Mouse (Mus musculus) urinary bladder, adult 18-20 months (tissue): ENCODE measurements at regions not wholly inside any gene's neighbourhood (a gene's known extent, or its start where the extent isn't known, plus 50 kb on each side); places are given as distances from the start of the nearest gene placed in this dataset.

Experiments
- DNase-seq, 2 experiments: peaks; one replicate each; pipeline ENCODE4 v3.0.0; 2022; ENCODE audit warnings: low spot score in 2 of 2, mixed read lengths in 2 of 2

DNA sequence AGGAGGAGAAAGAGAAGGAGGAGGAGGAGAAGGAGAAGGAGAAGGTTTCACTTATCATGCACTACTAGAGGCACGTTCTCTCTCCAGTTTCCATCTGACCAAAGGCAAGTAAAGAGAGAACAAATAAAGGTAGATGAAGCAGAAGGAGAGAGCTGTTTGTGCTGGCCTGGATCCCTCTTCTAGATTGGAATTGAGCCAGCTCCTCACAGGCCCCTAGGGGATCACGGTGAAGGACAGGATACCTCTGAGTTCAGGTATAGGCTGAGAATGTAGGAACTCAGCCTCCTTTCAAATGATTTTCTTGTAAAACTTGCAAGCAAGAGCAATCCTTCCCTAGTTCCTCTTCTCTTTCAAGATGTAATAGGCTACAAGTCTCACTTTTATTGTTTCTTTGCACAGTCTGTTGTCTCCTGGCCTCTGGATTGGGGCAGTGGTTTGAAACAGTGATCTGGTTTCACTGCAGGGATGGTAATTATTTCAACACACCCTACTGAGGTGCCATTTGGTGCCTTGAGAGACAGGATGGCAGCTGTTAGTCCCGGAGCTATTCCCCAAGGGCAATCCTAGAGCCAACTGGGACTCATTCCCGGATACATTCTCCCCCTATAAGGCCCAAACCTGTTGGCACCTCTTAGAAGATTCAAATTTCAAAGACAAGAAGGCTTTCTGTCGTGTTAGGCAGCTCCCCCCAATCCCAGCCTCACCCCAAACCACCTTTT lies 134.8 kb downstream of the Gm9817 start:
- DNase-seq = no peak

DNA sequence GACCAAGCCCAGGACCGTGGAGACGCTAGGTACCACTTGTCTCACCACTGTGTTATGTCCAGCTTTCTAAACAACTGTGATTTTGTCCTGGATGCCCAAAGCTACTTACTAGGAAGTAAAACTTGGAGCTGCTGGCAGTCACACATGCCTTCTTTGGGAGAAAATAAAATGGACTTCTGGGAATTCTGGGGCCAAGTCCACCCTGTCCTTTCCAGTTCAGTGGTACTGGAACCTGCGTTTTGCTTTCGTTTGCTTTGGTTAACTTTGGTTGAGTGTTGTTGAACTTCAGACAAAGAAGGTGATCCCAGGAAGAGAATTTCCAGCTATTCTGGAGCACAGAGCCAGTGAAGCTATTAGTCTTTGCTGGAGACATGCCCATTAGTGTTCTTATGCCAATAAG lies 139.8 kb downstream of the Gm9817 start:
- no peak for DNase-seq

DNA sequence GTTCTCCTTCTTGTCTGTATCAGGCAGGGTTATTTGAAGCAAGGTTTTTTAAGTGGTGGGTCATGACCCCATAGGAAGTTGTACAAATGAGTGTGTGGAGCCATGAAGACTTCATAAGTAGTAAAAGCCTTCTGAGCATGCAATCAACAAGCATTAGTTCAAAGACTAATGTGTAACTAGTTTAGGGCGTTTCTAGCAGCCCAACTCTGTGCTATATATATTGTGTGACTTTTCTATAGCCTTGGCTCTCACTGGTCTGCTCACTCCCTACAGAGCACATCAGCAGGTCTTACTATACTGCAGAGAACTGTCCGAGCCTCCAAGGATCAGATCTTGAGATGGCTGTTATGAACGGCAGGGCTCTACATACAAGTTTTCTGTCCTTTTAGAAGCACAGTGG lies 141.2 kb downstream of the Gm9817 start:
- DNase-seq = no peak

DNA sequence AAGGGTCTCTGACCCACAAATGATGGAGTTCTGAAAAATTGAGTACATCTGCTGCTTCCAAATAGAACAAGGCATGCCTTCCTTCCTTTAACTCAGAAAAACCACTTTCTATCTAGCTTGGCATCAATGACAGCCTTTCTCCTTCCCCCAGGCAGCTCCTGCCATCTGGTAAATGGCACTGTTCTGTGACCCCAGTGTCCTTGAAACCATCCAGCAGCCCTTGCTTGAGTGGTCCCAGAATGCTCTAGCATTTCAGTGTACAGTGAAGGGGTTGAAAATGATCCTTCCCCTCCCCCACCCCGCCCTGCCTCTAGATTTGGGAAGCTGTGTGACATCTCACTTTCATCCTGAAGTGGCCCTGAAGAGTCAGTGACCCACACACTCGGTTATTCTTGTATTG lies 152.3 kb downstream of the Gm9817 start:
- DNase-seq = no peak

DNA sequence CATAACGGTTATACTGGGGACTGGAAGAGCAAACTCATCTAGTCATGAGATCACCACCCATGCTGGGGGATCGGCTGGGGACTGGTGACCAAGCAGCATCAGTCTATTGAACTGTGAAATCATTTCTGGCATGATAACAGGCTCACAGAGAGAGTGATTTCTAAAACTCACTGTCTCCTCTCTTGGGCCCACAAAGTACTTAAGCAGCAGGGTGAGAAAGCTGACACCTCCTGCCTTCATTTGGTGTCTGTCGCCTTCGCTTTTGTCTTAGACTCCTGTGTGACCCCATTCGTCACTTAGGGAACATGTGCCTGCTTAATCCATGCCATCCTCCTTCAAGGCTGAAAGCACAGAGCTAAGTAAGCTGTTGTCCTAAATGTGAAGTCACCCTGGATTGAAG lies 154.3 kb upstream of the Mylip start:
- no peak for DNase-seq

DNA sequence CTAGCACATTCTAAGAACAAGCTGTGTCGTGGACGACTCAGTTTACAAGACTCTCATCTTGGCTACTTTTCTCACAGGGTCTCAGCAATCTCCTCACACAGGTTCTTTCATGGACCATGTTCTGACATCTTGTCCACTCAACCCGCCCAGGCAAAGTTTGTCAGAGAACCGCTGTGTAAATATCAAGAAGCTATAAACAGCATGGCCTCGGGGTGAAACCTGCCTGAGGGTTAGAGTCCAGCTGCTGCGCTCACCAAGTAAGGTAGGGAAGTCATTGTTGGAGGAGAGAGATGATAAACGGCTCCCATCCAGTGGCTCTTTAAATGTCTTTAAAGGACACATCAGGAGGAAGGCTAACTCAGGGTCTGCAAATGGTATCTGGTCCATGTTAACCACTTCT lies 151.3 kb upstream of the Mylip start:
- no peak for DNase-seq

DNA sequence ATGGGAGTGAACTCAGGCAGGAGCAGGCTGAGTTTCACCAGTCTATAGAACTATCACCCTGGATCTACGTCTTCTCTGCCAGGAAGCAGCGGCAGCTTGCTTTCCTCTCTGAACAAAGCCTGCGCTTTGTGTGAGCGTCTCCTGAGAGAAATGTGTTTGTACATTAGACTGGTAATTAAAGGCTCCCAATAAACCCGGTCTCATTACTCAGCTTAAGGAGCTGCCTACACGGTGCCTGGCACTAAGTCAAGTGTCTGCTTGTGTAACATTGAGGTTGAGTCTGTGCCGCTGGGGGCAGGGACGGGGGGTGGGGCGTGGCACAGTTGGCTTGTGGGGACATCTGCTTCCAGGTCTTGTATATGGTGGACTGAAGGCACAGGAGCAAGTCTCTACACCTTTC lies 150.4 kb upstream of the Mylip start:
- DNase-seq = peak; percentile 23 to 25

DNA sequence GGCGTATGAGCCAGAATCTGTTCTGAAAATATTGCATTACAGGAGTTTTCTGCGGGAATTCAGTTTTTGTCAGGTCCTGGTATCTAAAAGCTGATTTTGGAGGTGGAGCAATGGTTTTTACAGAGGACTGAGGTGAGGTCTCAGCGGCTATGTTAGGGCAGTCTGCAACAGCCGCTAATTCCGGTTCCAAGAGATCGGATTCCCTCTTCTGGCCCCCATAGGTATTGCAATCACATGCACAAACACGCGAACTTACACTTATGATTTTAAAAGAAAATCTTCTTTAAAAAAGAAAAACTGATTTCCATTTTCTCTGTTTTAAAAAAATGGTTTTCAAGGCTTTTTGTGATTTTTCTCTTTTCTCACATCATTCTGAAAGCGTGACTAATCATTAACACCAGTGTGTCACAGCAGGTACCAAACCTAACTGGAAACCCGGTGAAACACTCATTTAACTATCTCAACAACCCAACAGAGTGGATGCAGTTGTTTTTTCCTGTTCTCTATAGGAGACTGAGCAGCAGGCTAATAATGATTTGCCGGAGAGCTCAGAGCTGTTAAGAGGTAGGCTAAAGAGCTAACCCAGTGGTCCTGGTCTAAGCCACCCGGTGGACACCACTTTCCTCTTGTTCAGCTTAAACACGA lies 149.4 kb upstream of the Mylip start:
- DNase-seq = no peak

DNA sequence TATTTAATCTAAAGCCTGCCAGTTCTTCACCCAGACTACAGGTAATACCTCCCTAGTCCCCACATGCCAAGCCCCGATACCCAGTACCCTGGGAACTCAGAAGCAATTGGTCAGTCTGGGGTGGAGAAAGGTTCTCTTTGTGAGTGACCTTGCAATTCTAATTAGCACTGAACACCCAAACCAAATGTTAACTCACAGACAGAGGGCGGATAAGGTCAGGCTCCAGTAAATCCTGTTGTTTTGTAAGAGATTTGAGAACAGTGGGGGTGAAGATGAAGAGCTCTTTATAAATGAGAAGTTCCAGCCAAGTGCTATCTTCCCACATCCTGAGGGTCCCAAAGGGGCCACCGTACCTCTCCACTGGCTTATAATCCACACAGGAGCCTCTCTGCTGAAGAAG lies 147.3 kb upstream of the Mylip start:
- DNase-seq = no peak

DNA sequence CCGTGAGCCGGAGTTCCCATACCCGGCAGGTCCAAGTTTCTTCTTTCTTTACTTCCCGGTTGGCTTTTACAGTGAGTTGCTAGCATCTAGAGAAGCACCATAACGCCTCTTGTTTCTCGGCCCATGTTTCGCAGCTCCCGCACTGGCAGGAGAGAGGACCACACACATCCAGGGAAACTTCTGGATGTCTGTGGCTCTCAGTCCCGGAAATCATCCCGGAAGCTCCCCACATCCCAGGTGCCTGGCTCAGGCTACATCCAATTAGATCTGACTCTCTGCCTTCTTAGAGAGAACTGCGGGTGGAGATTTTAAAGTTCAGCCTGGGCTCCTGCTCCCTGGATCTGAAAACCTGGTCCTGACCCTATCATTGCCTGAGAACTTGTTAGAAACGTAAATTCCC lies 146.8 kb upstream of the Mylip start:
- DNase-seq = no peak

DNA sequence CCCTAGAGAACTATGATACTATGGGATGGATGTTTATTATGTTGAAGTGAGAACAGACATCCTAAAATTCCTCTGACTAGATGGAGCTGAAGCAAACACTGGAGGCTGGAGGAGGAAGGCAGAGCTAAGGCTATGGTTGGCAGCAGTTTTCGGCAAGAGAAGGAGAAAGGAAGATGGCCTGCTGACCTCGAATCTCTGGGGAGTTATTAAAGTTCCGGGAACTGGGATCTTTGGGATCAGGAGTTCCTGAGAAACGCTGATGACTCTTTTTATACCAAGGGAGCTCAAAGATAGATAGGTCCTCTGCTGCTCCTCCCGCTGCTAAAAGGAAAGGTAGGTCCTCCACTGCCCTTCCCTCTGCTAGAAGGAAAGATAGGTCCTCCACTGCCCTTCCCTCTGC lies 143.9 kb upstream of the Mylip start:
- DNase-seq = no peak

DNA sequence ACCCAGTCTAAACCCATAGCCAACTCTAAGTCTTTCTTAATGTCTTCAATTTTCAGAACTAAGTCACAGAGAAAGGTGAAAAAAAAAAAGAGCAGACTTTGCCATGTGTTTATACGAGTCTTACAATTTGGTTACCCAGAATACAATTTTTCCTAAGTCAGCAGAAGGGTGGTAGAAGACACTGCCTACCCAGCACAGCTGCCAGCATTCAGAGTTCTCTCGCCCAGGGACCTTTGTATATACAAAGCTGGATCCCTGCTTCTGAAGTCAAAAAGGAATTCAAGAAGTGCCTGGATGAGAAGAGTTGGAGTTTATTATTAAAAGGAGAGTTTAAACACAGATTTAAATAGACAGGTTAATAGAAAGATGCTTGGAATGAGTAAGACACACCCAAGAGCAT lies 143.2 kb upstream of the Mylip start:
- DNase-seq = no peak

DNA sequence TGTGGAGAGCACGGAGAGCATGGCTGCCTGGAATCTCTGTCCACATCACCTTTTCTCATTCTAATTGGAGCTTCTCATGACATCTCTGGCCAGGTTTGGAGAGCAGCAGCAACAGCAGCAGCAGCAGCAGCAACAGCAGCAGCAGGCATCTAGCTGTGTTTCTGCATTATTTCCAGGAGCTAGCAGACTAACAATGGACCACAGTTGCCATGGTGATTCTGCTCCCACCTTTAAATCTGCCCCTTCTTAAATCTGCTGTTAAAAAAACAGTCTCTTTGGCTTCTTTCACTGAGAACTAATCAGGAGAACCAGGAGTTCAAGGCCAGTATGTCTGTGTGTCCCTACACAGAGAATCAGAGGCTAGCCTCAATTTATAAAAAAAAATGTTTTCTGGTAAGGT lies 139.5 kb upstream of the Mylip start:
- no peak for DNase-seq

DNA sequence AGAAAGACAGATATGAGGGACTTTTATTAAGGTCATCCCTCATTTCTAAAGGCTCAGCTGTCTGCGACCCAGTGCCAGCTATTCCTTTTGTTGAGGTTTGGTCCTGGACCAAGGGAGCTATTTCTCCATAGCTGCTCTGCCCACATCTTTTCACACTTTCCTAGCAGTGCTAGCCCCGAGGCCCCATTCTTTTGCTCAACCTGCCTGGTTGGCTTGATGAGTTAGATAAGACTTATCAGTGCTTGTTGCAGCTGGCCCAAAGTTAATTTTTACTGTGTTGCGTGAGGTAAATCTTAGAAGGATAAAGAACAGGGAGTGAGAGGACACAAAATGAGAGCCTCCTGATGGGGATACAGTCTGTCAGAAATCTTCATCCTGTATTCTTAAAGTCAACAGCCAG lies 138.5 kb upstream of the Mylip start:
- DNase-seq = peak in 1 of 2 experiments; percentile 56

DNA sequence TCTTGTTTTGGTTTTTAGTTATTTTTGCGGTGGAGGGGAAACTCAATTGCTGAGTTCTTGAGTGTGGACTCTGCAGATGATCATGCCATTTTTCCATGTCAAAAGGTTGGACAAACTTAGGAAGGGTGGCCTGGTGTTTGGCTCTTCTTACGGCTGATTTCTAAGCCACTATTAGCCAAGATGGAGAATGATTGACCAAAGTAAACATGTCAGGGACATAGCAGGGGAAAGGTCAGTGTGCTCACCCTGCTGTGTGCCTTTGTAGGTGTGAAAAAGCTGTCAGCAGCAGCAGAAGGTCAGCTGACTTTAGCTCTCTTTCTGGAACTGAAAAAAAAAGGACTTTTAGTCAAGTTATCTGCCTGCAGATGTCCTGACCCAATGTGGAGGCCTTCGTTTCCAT lies 137.4 kb upstream of the Mylip start:
- no peak for DNase-seq

DNA sequence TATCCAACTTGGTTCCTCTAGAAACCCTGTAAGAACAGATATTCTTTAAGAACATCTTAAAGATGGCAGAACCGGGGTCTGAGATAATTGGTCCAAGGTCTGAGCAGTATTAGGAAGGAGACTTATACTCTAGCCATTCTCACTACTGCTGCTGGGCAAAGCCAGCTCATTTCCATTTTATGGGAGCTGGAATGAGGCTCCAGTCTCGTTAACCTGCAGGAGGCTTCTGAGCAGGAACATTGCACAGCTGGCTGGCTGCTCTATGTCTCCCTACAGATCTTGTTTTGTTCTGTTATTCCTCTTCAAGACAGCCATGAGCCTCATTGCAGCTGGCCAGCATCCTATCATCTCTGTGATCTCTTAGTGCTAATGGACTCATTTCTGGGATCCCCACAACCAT lies 136.3 kb upstream of the Mylip start:
- DNase-seq = no peak

DNA sequence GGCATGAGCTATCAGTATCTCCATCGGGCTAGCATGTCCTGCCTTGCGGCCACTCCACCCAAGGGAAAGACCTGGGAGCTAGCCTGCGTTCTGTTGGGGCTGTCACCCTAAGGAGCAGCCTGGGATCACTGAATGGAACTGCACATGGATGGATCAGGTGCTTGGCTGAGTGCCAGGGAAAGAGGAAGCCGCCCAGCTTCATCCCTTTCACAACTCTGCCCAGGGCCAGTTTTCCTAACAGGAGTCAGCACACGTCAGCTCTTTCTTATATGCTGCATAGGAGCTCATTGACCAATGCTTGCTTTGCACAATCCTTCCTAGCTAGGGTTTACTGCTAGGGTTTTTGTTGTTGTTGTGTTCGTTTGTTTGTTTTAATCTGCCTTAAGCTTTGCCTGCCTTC lies 134.3 kb upstream of the Mylip start:
- no peak for DNase-seq

DNA sequence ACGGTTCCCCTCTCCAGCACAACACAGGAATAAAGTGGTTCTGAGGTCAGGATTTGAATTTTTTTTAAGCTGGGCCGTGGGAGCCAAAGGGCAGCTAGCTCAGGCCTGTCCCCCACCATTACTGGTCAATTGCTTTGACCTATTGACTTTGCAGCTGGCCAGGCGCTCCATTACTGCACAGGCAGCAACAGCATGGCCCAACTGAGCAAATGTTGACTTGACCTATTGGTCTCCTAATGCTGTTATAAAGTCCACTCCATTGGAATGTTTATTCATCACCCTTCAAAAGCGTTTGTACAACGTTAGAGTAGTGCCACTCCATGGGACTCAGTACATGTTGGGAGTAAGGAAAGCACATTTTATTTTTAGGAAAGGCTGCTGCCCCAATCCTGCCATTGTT lies 127.5 kb upstream of the Mylip start:
- no peak for DNase-seq

DNA sequence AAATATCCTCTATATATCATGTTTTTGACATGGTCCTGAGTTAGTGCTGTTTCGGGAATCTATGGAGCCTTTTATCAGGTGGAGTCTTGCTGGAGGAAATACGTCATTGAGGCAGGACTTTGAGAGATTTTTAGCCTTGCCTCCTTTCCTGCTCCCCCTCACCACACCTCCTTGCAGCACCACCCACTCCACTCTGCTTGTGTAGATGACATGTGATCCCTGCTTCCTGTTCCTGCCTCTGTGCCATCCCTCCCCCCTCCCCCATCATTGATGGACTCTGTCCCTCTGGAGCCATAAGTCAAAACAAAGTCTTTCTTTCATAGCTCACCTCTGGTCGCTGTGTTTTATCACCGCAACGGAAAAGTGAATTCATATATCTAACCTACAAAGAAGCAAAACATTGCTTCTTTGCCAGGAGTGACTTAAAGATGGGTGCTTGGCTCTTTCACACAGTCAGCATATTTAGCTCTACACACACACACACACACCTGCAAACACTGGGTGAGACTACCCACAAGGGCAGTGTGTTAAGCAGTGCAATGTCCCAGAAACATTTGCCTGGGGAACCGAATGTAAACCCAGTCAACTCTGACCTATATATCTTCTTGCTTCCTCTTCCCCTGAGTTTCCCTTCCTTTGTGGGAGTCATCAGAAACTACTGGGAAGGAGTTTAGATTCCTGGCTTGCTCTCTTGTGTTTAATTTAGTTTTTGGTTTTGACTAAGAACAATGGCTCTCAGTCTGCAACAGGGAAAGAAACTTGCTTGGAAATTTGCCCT lies 123.1 kb upstream of the Mylip start:
- DNase-seq = no peak

DNA sequence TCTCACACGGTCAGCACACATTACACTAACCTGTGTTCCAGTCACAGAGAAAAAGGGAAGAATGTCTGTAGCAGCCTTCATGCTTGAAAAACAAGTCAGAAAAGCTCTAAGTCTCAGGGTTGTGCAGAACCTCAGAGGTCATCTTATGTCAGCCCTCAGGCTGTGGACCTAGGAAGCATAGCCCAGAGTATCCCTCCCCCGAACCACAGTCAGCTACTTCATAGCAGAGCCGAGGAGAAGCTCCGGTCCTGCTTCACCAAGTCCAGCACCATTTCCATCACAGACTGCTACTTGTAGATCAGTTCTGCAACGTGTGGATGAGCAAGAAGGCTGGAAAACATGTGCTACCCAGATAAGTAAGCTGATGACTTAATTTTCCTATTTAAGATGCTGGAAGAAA lies 122.1 kb upstream of the Mylip start:
- DNase-seq = no peak

DNA sequence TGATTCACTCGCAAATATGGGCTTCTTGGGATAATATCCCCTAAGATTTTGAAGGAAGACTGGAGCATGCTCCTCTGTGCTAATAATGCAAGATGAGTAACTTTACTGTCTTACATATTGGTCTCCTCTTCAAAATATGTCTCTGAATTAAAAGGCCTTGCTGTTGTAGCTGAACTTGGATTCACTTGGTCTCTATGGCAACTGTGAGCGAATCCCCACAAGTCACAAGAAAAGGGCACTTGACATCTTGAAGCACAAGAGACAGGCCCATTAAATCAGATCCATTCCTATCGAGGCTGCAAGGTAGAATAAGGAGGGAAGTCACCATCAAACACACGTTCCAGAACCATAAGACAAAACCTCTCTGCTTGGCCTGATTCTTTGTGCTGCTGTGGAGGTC lies 121.6 kb upstream of the Mylip start:
- no peak for DNase-seq

DNA sequence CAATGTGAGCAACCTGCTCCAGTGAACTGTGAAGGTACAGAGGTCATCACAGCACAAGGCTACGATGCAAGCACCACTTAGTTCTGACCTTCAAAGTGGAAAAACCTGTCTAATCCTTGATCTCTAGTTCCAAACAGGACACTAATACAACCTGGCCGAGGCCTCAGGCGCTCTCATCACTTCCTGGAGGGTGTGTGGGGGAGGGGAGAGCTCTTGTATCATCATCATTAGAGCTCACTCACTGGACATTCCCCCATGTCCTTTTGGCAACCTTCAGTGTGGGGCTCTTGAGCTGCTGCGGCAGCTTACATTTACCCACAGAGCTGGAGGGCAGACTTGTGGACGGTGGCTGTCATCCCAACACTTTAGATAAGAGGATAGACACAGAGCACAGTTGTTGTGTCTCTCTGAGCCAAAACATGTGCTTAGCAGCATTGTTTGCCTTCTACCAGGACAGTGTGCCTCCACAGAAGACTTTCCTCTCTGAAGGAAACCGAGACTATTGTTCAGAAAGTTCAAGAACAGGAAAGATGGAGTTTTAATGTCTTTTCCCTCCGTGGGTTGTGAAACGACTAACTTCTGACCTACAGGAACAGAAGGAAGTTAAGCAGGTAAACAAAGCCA lies 115.2 kb upstream of the Mylip start:
- no peak for DNase-seq

DNA sequence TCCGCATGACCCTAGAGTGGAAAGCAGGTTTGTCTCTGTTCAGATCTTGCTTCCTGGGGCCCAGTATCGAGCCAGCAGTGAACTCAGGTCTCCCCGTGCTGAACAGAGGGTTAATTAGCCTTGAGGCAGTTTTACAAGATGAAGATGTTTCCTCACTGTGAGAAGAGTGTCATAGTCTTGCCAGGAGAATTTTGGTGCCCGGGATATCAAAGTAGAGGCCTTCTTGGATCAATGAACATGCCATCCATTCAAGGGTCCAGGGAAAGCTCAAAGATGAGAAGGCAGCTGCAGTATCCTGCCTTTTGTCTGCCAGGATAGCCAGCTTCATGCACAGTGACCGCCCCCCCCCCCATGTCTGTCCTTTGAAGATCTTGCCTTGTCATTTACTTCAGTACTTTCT lies 114.2 kb upstream of the Mylip start:
- no peak for DNase-seq
